Mouse (Mus musculus) stomach, postnatal 0 days (tissue): ENCODE results near the gene Synj2bp.

Experiments used
- CTCF ChIP-seq: IDR thresholded peaks from 2 replicates; pipeline ENCODE4 v1.5.1; 2016; ENCODE audit warnings: antibody characterized with exemption, low read depth, mild to moderate bottlenecking, moderate library complexity
- EP300 ChIP-seq: optimal IDR thresholded peaks from 2 replicates; pipeline ENCODE3; 2016; ENCODE audit warnings: antibody characterized with exemption

- no peak for TF ChIP-seq CTCF
- no peak for TF ChIP-seq EP300
Measured at GRCm38 (mm10) chr12:81547163-81547562, 14.5 kb upstream of the Synj2bp start.
